Mouse (Mus musculus): ENCODE measurements at regions not wholly inside any gene's neighbourhood (a gene's known extent, or its start where the extent isn't known, plus 50 kb on each side); places are given as distances from the start of the nearest gene placed in this dataset.

GRCm38 (mm10) chr14:58662601-58663000 lies 480.1 kb downstream of the 1700129C05Rik start:
- 71% methylated on average over 5 of the region's 5 CpGs for WGBS
- Histone ChIP-seq H3K4me3 (ENCODE audit: low read depth, low read length) (no peak overlapping the region), H3K4me2 (ENCODE audit: low read length) (no peak overlapping the region), H3K4me1 (replicated peaks; ENCODE audit: control insufficient read depth, insufficient read depth, low read length) (no peaks in the 10 kb centered on the region), H3K36me3 (ENCODE audit: control insufficient read depth, insufficient read depth, low read length) (no peaks in the 10 kb centered on the region), H3K27me3 (replicated peaks; ENCODE audit: control insufficient read depth, insufficient read depth, low read length) (no peaks in the 10 kb centered on the region), H3K9ac (ENCODE audit: low read length) (no peak overlapping the region), H3K27ac (ENCODE audit: low read depth) (no peak overlapping the region), H3K9me3 (ENCODE audit: control insufficient read depth, low read length) (no peaks in the 10 kb centered on the region)
- ATAC-seq (replicated peaks; ENCODE audit: low FRiP score, low TSS enrichment, low read depth) (no peak), DNase-seq (ENCODE audit: low spot score) (no peak)

GRCm38 (mm10) chr14:58661416-58661815 lies 481.3 kb downstream of the 1700129C05Rik start:
- DNase-seq (ENCODE audit: low spot score) (no peak), ATAC-seq (replicated peaks; ENCODE audit: low FRiP score, low TSS enrichment, low read depth) (no peak)
- Histone ChIP-seq H3K27ac (ENCODE audit: low read depth) (no peak overlapping the region), H3K9me3 (ENCODE audit: control insufficient read depth, low read length) (no peaks in the 10 kb centered on the region), H3K9ac (ENCODE audit: low read length) (no peak overlapping the region), H3K4me2 (ENCODE audit: low read length) (no peak overlapping the region), H3K4me1 (replicated peaks; ENCODE audit: control insufficient read depth, insufficient read depth, low read length) (no peaks in the 10 kb centered on the region; the same call in 1 of the 2 replicates), H3K27me3 (replicated peaks; ENCODE audit: control insufficient read depth, insufficient read depth, low read length) (no peaks in the 10 kb centered on the region), H3K36me3 (ENCODE audit: control insufficient read depth, insufficient read depth, low read length) (no peaks in the 10 kb centered on the region), H3K4me3 (ENCODE audit: low read depth, low read length) (no peak overlapping the region)
- WGBS = 40% methylated on average over 3 of the region's 3 CpGs

- Histone ChIP-seq H3K9me3 (ENCODE audit: control insufficient read depth, low read length) (no peaks in the 10 kb centered on the region), H3K36me3 (ENCODE audit: control insufficient read depth, insufficient read depth, low read length) (no peaks in the 10 kb centered on the region), H3K4me2 (ENCODE audit: low read length) (no peak overlapping the region), H3K4me3 (ENCODE audit: low read depth, low read length) (no peak overlapping the region), H3K27me3 (replicated peaks; ENCODE audit: control insufficient read depth, insufficient read depth, low read length) (no peaks in the 10 kb centered on the region), H3K4me1 (replicated peaks; ENCODE audit: control insufficient read depth, insufficient read depth, low read length) (peaks cover 3% of the 10 kb centered on the region; the same call in 1 of the 2 replicates), H3K27ac (ENCODE audit: low read depth) (no peak overlapping the region), H3K9ac (ENCODE audit: low read length) (no peak overlapping the region)
- WGBS = 48% methylated on average over 2 of the region's 2 CpGs
- no peak for ATAC-seq (replicated peaks; ENCODE audit: low FRiP score, low TSS enrichment, low read depth)
- no peak for DNase-seq (ENCODE audit: low spot score)
Observed at GRCm38 (mm10) chr14:58657263-58657662, 485.4 kb downstream of the 1700129C05Rik start.

- Histone ChIP-seq H3K4me3 (ENCODE audit: low read depth, low read length) (no peak overlapping the region), H3K4me2 (ENCODE audit: low read length) (no peak overlapping the region), H3K9ac (ENCODE audit: low read length) (no peak overlapping the region), H3K36me3 (ENCODE audit: control insufficient read depth, insufficient read depth, low read length) (no peaks in the 10 kb centered on the region), H3K27me3 (replicated peaks; ENCODE audit: control insufficient read depth, insufficient read depth, low read length) (no peaks in the 10 kb centered on the region), H3K9me3 (ENCODE audit: control insufficient read depth, low read length) (no peaks in the 10 kb centered on the region), H3K27ac (ENCODE audit: low read depth) (no peak overlapping the region), H3K4me1 (replicated peaks; ENCODE audit: control insufficient read depth, insufficient read depth, low read length) (peaks cover 3% of the 10 kb centered on the region; the same call in 1 of the 2 replicates)
- ATAC-seq (replicated peaks; ENCODE audit: low FRiP score, low TSS enrichment, low read depth) (no peak), DNase-seq (ENCODE audit: low spot score) (no peak)
- WGBS = 9% methylated on average over 1 of the region's 1 CpGs
Observed at GRCm38 (mm10) chr14:58656935-58657238, 485.8 kb downstream of the 1700129C05Rik start.

GRCm38 (mm10) chr14:58656212-58656934 lies 486.3 kb downstream of the 1700129C05Rik start:
- no peak overlapping the region for H3K9ac ChIP-seq (ENCODE audit: low read length)
- DNase-seq (ENCODE audit: low spot score) (no peak), ATAC-seq (replicated peaks; ENCODE audit: low FRiP score, low TSS enrichment, low read depth) (no peak)
- WGBS = 32% methylated on average over 4 of the region's 4 CpGs
- H3K27me3 ChIP-seq (replicated peaks; ENCODE audit: control insufficient read depth, insufficient read depth, low read length) = no peaks in the 10 kb centered on the region
- no peak overlapping the region for H3K27ac ChIP-seq (ENCODE audit: low read depth)
- H3K4me2 ChIP-seq (ENCODE audit: low read length) = no peak overlapping the region
- H3K36me3 ChIP-seq (ENCODE audit: control insufficient read depth, insufficient read depth, low read length) = no peaks in the 10 kb centered on the region
- no peaks in the 10 kb centered on the region for H3K9me3 ChIP-seq (ENCODE audit: control insufficient read depth, low read length)
- peaks cover 3% of the 10 kb centered on the region; the same call in 1 of the 2 replicates for H3K4me1 ChIP-seq (replicated peaks; ENCODE audit: control insufficient read depth, insufficient read depth, low read length)
- no peak overlapping the region for H3K4me3 ChIP-seq (ENCODE audit: low read depth, low read length)

- DNase-seq (ENCODE audit: low spot score) (no peak), ATAC-seq (replicated peaks; ENCODE audit: low FRiP score, low TSS enrichment, low read depth) (no peak)
- no peak overlapping the region for H3K9ac ChIP-seq (ENCODE audit: low read length)
- no peak overlapping the region for H3K4me3 ChIP-seq (ENCODE audit: low read depth, low read length)
- H3K27ac ChIP-seq (ENCODE audit: low read depth) = no peak overlapping the region
- H3K36me3 ChIP-seq (ENCODE audit: control insufficient read depth, insufficient read depth, low read length) = no peaks in the 10 kb centered on the region
- no peak overlapping the region for H3K4me2 ChIP-seq (ENCODE audit: low read length)
- H3K27me3 ChIP-seq (replicated peaks; ENCODE audit: control insufficient read depth, insufficient read depth, low read length) = no peaks in the 10 kb centered on the region
- WGBS = 89% methylated on average over 1 of the region's 1 CpGs
- H3K4me1 ChIP-seq (replicated peaks; ENCODE audit: control insufficient read depth, insufficient read depth, low read length) = peaks cover 3% of the 10 kb centered on the region; the same call in 1 of the 2 replicates
- H3K9me3 ChIP-seq (ENCODE audit: control insufficient read depth, low read length) = no peaks in the 10 kb centered on the region
Observed at GRCm38 (mm10) chr14:58653026-58653425, 489.7 kb downstream of the 1700129C05Rik start.

- Histone ChIP-seq H3K4me2 (ENCODE audit: low read length) (no peak overlapping the region), H3K36me3 (ENCODE audit: control insufficient read depth, insufficient read depth, low read length) (no peaks in the 10 kb centered on the region), H3K27ac (ENCODE audit: low read depth) (no peak overlapping the region), H3K9ac (ENCODE audit: low read length) (no peak overlapping the region), H3K4me1 (replicated peaks; ENCODE audit: control insufficient read depth, insufficient read depth, low read length) (peaks cover 3% of the 10 kb centered on the region; the same call in 1 of the 2 replicates), H3K27me3 (replicated peaks; ENCODE audit: control insufficient read depth, insufficient read depth, low read length) (no peaks in the 10 kb centered on the region), H3K4me3 (ENCODE audit: low read depth, low read length) (no peak overlapping the region), H3K9me3 (ENCODE audit: control insufficient read depth, low read length) (no peaks in the 10 kb centered on the region)
- no peak for DNase-seq (ENCODE audit: low spot score)
- 66% methylated on average over 3 of the region's 3 CpGs for WGBS
- no peak for ATAC-seq (replicated peaks; ENCODE audit: low FRiP score, low TSS enrichment, low read depth)
Observed at GRCm38 (mm10) chr14:58652004-58652403, 490.7 kb downstream of the 1700129C05Rik start.

- Histone ChIP-seq H3K27ac (ENCODE audit: low read depth) (no peak overlapping the region), H3K4me3 (ENCODE audit: low read depth, low read length) (no peak overlapping the region), H3K9ac (ENCODE audit: low read length) (no peak overlapping the region), H3K27me3 (replicated peaks; ENCODE audit: control insufficient read depth, insufficient read depth, low read length) (no peaks in the 10 kb centered on the region), H3K36me3 (ENCODE audit: control insufficient read depth, insufficient read depth, low read length) (no peaks in the 10 kb centered on the region), H3K9me3 (ENCODE audit: control insufficient read depth, low read length) (no peaks in the 10 kb centered on the region), H3K4me2 (ENCODE audit: low read length) (no peak overlapping the region), H3K4me1 (replicated peaks; ENCODE audit: control insufficient read depth, insufficient read depth, low read length) (peaks cover 1% of the 10 kb centered on the region; the same call in 1 of the 2 replicates)
- DNase-seq (ENCODE audit: low spot score) = no peak
- WGBS = 30% methylated on average over 6 of the region's 6 CpGs
- no peak for ATAC-seq (replicated peaks; ENCODE audit: low FRiP score, low TSS enrichment, low read depth)
Observed at GRCm38 (mm10) chr14:58651210-58651609, 491.5 kb downstream of the 1700129C05Rik start.

GRCm38 (mm10) chr14:58638337-58638696 lies 504.4 kb downstream of the 1700129C05Rik start:
- H3K4me1 ChIP-seq (replicated peaks; ENCODE audit: control insufficient read depth, insufficient read depth, low read length) = no peaks in the 10 kb centered on the region
- H3K9me3 ChIP-seq (ENCODE audit: control insufficient read depth, low read length) = no peaks in the 10 kb centered on the region
- no peak overlapping the region for H3K9ac ChIP-seq (ENCODE audit: low read length)
- 59% methylated on average over 7 of the region's 7 CpGs for WGBS
- H3K36me3 ChIP-seq (ENCODE audit: control insufficient read depth, insufficient read depth, low read length) = no peaks in the 10 kb centered on the region
- ATAC-seq (replicated peaks; ENCODE audit: low FRiP score, low TSS enrichment, low read depth) (no peak), DNase-seq (ENCODE audit: low spot score) (no peak)
- no peak overlapping the region for H3K27ac ChIP-seq (ENCODE audit: low read depth)
- H3K27me3 ChIP-seq (replicated peaks; ENCODE audit: control insufficient read depth, insufficient read depth, low read length) = no peaks in the 10 kb centered on the region
- H3K4me3 ChIP-seq (ENCODE audit: low read depth, low read length) = no peak overlapping the region
- no peak overlapping the region for H3K4me2 ChIP-seq (ENCODE audit: low read length)

All from intestine, embryonic 14.5 days (tissue).